Mouse (Mus musculus): ENCODE results near the gene Gpr34. TPM values are rescaled to one million over a fixed set of nuclear protein-coding genes. Genes with fewer than 3 reads are reported as not detected.

The Gpr34 gene
- under 1 TPM; 0.41 to 0.42 TPM for total RNA-seq (2021)
- long read RNA-seq, experiment 1: 0 reads
- long read RNA-seq, experiment 2, partial matches to known transcripts: 0 of 1 reads
- long read RNA-seq, experiment 2, other reads (novel, unspliced or antisense): 1 of 1 reads

GRCm38 (mm10) chrX:13631599-13632283, at the start of gene Gpr34:
Gene Gpr34 (plus strand): TSS chrX:13632089.
- H3K27ac ChIP-seq: peak within 1 kb of the TSS; percentile 46
- DNase-seq: no peak
- H3K4me3 ChIP-seq: no peak within 1 kb of the TSS
- TF ChIP-seq CTCF (IDR thresholded peaks at IDR 0.05): no peak
- intact Hi-C loops (cut with DNase I): no loop called here

DNA sequence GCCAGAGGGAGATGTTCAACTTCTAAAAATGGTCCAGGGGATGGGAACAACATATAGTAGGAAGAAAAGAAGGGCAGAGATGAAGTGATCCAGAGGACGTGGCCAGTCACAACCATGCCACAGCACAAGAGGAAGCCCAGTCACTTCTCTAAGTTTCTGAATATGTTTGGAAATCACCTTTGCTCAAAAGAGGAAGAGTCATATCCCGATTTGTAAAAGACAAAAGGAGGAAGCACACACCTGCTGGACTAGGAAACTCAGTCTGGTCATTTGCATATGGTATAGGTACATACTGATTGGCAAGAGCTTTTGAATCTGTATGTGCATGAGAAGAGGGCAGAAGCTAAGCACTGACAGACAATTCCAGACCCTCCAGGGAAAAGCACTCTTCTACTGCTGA, 32.5 kb upstream of the Gpr34 start:
- intact Hi-C loops (cut with DNase I): no loop called here
- peak overlapping the region; percentile 48; the same call in 1 of the 2 replicates for H3K27ac ChIP-seq
- no peak for TF ChIP-seq CTCF (IDR thresholded peaks at IDR 0.05)
- no peak for DNase-seq
- H3K4me3 ChIP-seq: no peak overlapping the region

DNA sequence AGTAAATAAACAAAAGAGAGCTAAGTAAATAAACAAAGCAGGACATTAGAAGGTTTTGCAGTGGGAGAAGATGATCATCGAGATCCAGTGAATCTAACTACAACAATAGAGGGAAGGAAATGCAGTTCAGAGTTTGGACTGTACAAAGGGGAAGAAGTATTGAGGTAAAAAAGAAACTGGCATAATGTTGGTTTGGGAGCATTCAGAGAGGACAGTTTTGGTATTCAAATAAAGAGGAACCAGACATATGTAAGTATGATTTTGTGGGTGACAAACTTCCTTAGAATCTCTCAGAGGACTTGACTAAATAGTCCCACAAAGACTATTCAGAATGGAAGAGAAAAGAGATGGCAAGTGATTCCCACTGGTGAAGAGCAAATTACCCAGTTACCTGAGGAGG, 31.9 kb upstream of the Gpr34 start:
- no peak for DNase-seq
- no peak for TF ChIP-seq CTCF (IDR thresholded peaks at IDR 0.05)
- H3K27ac ChIP-seq: peak overlapping the region; percentile 48; the same call in 1 of the 2 replicates
- intact Hi-C loops (cut with DNase I): no loop called here
- no peak overlapping the region for H3K4me3 ChIP-seq

DNA sequence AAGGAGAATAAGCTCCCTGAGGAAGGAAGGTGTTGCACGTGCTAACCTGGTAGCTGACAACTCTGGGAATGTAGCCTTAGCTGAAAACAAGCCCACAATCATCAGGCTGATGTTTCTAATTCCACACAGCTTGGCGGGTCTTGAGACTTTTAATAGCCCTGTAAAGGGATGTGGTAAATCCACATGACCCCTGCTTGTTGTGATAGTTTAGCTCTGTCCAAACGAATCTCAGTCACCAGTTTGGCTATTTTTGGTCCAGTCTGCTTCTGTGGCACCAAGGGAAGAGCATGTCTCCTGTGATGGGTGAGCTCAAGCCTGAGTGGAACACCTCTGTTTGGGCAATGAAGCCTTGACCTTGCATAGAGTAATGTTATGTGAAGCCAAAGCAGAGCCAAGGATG, 25.1 kb upstream of the Gpr34 start:
- Histone ChIP-seq H3K4me3 (no peak overlapping the region), H3K27ac (no peak overlapping the region)
- no peak for DNase-seq
- intact Hi-C loops (cut with DNase I): no loop called here
- no peak for TF ChIP-seq CTCF (IDR thresholded peaks at IDR 0.05)

DNA sequence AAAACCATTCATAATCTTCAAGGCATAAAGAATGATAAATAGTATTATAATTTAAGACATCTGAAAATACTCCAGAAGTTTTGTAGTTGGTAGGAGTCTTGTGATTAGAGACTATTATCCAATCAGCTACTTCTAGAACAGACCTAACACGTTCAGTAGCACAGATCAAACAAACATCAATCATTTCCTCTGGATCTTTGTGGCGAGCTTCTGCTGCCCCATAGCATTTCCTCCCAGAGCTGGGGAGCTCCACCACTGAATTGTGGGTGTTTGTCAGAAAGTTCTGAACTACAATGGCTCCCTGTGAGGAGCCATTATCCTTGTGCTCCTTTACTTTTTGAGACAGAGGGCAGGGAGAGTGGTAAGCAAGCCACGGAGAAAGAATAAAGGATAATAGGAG, 24.1 kb upstream of the Gpr34 start:
- TF ChIP-seq CTCF (IDR thresholded peaks at IDR 0.05): no peak
- intact Hi-C loops (cut with DNase I): no loop called here

DNA sequence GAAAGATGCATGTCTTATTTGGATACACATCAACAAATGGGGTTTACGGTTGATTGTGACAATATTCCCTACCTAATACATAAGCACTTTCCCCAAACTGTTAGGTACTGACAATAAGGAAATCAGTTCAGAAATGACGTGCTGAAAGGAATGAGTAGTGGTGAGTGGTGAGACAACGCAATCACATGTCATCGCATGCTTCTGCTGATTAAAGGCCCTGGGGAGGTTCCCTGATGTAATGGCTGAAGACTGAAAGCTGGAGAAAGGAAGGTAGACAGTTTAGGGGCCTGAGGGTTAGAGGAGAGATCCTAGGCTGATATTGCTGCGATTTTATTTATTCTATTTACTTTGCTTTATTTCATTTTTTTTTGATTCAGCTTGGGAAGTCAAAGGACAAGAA, 20.8 kb upstream of the Gpr34 start:
- Histone ChIP-seq H3K27ac (no peak overlapping the region), H3K4me3 (no peak overlapping the region)
- intact Hi-C loops (cut with DNase I): no loop called here
- DNase-seq: no peak
- TF ChIP-seq CTCF (IDR thresholded peaks at IDR 0.05): no peak

More for the DNA sequence above, 24.1 kb upstream of the Gpr34 start:
- Histone ChIP-seq H3K4me3 (no peak overlapping the region), H3K27ac (no peak overlapping the region)
- DNase-seq: no peak

- TF ChIP-seq CTCF (IDR thresholded peaks at IDR 0.05): no peak
- no peak overlapping the region for H3K27ac ChIP-seq
- intact Hi-C loops (cut with DNase I): no loop called here
- H3K4me3 ChIP-seq: no peak overlapping the region
- no peak for DNase-seq
Observed at GRCm38 (mm10) chrX:13612115-13612514, 19.8 kb upstream of the Gpr34 start.

GRCm38 (mm10) chrX:13616726-13617125, 15.2 kb upstream of the Gpr34 start:
- intact Hi-C loops (cut with DNase I): loop anchor here (5.0 kb wide), 1 partner anchor 154 kb away; no protein-coding TSS in a partner anchor
- Histone ChIP-seq H3K27ac (peak overlapping the region; percentile 73), H3K4me3 (no peak overlapping the region)
- DNase-seq: no peak
- no peak for TF ChIP-seq CTCF (IDR thresholded peaks at IDR 0.05)

DNA sequence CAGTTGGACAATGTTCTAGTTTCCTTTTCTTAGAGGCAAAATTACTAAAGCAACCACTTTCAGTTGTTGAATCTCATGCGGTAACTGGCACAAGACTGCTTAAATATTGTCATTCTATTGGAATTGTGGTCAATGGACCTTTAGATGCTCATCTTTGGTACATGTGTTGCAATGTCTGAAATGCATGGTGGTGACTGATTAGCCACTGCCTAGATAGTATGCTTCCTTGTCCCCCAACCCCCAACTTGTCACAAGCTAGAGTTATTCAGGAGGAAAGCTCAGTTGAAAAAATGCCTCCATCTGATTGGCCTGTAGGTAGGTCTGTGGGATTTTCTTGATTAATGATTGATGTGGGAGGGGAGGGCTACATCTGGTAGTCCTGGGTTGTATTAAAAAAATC, 14.6 kb upstream of the Gpr34 start:
- DNase-seq: no peak
- TF ChIP-seq CTCF (IDR thresholded peaks at IDR 0.05): no peak
- Histone ChIP-seq H3K27ac (peak overlapping the region; percentile 73), H3K4me3 (no peak overlapping the region)
- intact Hi-C loops (cut with DNase I): loop anchor here (5.0 kb wide), 1 partner anchor 155 kb away; no protein-coding TSS in a partner anchor

- no peak for TF ChIP-seq CTCF (IDR thresholded peaks at IDR 0.05)
- no peak overlapping the region for H3K4me3 ChIP-seq
- no peak for DNase-seq
- peak overlapping the region; percentile 76 for H3K27ac ChIP-seq
- intact Hi-C loops (cut with DNase I): loop anchor here (5.0 kb wide), 1 partner anchor 156 kb away; no protein-coding TSS in a partner anchor
Observed at GRCm38 (mm10) chrX:13618476-13618875, 13.4 kb upstream of the Gpr34 start.

- peak; percentile 24 for DNase-seq
- no peak for TF ChIP-seq CTCF (IDR thresholded peaks at IDR 0.05)
- peak overlapping the region; percentile 76 for H3K27ac ChIP-seq
- intact Hi-C loops (cut with DNase I): no loop called here
- no peak overlapping the region for H3K4me3 ChIP-seq
Observed at GRCm38 (mm10) chrX:13621473-13621872, 10.4 kb upstream of the Gpr34 start.

DNA sequence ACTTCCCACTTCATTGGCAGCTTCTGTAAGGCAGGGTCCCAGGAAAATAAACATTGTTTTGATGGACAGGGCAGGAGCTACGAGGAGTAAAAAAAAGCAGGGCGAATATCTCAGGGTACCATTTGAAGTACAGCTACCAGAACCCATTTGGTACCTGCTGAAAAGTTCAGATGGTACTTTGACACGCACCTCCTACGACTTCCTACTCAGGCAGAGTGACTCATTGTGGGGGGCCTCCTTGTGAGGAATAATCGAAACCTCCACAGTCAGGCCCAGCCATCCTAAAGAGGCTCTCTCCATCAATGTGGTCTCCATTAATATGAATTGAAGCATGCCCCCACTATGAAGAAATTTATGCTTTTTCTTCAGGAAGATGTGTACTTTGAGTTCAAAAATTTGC, 9.2 kb upstream of the Gpr34 start:
- no peak overlapping the region for H3K4me3 ChIP-seq
- no peak for TF ChIP-seq CTCF (IDR thresholded peaks at IDR 0.05)
- intact Hi-C loops (cut with DNase I): no loop called here
- H3K27ac ChIP-seq: peak overlapping the region; percentile 71
- DNase-seq: no peak

- H3K4me3 ChIP-seq: no peak overlapping the region
- TF ChIP-seq CTCF (IDR thresholded peaks at IDR 0.05): no peak
Observed at GRCm38 (mm10) chrX:13636398-13636797, 4.5 kb downstream of the Gpr34 start.

DNA sequence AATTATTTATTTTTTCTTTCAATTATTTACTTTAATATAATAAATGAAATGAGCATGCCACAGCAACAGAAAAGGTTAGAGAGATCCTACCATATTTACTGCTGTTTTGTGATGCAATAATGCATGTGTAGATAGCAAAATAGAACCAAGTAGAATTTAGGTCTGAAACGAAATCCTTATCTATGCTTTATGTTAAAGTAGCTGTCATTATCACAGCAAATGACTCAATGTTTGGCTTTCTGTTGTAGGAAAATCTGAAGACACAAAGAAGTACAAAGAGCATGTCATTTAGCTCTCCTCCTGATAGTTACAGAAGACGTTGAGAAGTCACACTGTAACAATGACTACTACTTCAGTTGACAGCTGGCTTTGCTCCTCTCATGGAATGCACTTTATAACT, 7.0 kb downstream of the Gpr34 start:
- Histone ChIP-seq H3K27ac (no peak overlapping the region), H3K4me3 (no peak overlapping the region)
- DNase-seq: no peak
- no peak for TF ChIP-seq CTCF (IDR thresholded peaks at IDR 0.05)
- intact Hi-C loops (cut with DNase I): no loop called here

More at GRCm38 (mm10) chrX:13636398-13636797, 4.5 kb downstream of the Gpr34 start:
- H3K27ac ChIP-seq: no peak overlapping the region
- DNase-seq: no peak
- intact Hi-C loops (cut with DNase I): no loop called here
